Mouse (Mus musculus) liver, embryonic 11.5 days (tissue): ENCODE results near the gene Fgfr2. TPM values are rescaled to one million over a fixed set of nuclear protein-coding genes. Genes with fewer than 3 reads are reported as not detected.

Experiments
- ATAC-seq: fragments of 200-750 bp; cut with Nextera tagmentation; replicated peaks from 2 replicates; pipeline ENCODE4 v1.8.0; 2017; ENCODE audit warnings: moderate number of reproducible peaks, mild to moderate bottlenecking, moderate TSS enrichment, moderate library complexity; ENCODE audit not compliant: low FRiP score
- DNase-seq: peaks from one replicate; pipeline ENCODE4 v3.0.0-alpha.2; 2017; ENCODE audit warnings: low spot score
- H3K27ac ChIP-seq: fragments of 300-500 bp; sonication (generic); 2 replicates; pipeline ENCODE4 v1.5.1; 2014; ENCODE audit warnings: mild to moderate bottlenecking, low read depth, low read length, control low read depth
- H3K27me3 ChIP-seq: fragments of 300-500 bp; sonication (generic); replicated peaks from 2 replicates; pipeline ENCODE4 v1.6.1; 2014; ENCODE audit warnings: low read length, mixed read lengths; ENCODE audit not compliant: control insufficient read depth, insufficient read depth
- H3K36me3 ChIP-seq: fragments of 300-500 bp; sonication (generic); 2 replicates; pipeline ENCODE4 v1.6.1; 2014; ENCODE audit warnings: mild to moderate bottlenecking, low read length, moderate library complexity, mixed read lengths; ENCODE audit not compliant: control insufficient read depth, insufficient read depth
- H3K4me1 ChIP-seq: fragments of 300-500 bp; sonication (generic); replicated peaks from 2 replicates; pipeline ENCODE4 v1.6.1; 2014; ENCODE audit warnings: low read length, mixed read lengths; ENCODE audit not compliant: control insufficient read depth, insufficient read depth
- H3K4me2 ChIP-seq: fragments of 300-500 bp; sonication (generic); 2 replicates; pipeline ENCODE4 v1.6.1; 2014; ENCODE audit warnings: mild to moderate bottlenecking, control low read depth, moderate library complexity
- H3K4me3 ChIP-seq: fragments of 300-500 bp; sonication (generic); 2 replicates; pipeline ENCODE4 v1.5.1; 2014; ENCODE audit warnings: low read depth, low read length, control low read depth
- H3K9ac ChIP-seq: fragments of 300-500 bp; sonication (generic); 2 replicates; pipeline ENCODE4 v1.6.1; 2014; ENCODE audit warnings: low read depth, low read length, control low read depth
- H3K9me3 ChIP-seq: fragments of 300-500 bp; sonication (generic); 2 replicates; pipeline ENCODE4 v1.6.1; 2016; ENCODE audit warnings: low read length, inconsistent platforms, mixed read lengths; ENCODE audit not compliant: control insufficient read depth
- WGBS: fragments of 180-500 bp; shearing (Covaris S2); extraction: QIAGEN DNeasy Blood & Tissue Kit; methylation state at CpG from one replicate; pipeline ENCODE4 v1.1.7; 2014; 5-methylcytosine and 5-hydroxymethylcytosine counted together
- polyA plus RNA-seq: library from polyadenylated mRNA; unstranded; fragments of >200 nt; fragmentation: Nextera tagmentation; extraction: Ambion mirVana; gene quantifications from 2 replicates; pipeline ENCODE4 v1.2.1, GENCODE M21; 2014

Fgfr2 gene
- polyA plus RNA-seq, 1 experiment from 2014 or later: 32.6 TPM

DNA sequence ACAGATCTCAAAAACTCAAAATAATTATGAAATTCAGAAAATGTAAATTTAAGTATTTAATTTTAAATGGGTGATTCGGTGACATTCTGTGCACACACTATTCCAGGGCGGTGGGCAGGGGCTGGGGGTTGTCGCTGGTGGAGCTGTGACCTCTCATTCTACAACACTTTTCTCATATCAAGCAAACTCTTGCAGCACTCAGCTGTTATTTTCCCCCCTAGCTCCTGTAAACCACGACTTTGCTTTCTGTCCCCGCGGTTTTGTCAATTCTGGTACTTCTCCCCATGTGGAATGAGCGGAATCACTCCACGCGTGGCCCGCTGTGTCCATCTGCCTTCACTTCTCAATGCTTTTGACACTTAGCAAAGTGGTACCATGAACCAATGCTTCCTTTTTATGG lies 2549.4 kb downstream of the Fgfr2 start:
- H3K27ac ChIP-seq: no peak overlapping the region
- DNase-seq (no peak), ATAC-seq (no peak)
- no peaks in the 10 kb centered on the region for H3K9me3 ChIP-seq
- 92% methylated on average over 10 of the region's 10 CpGs for WGBS
- no peaks in the 10 kb centered on the region for H3K27me3 ChIP-seq
- H3K36me3 ChIP-seq: no peaks in the 10 kb centered on the region
- H3K4me2 ChIP-seq: no peak overlapping the region
- 0 out of 2 replicates have a peak, but pooled peaks cover 3% of the 10 kb centered on the region for H3K4me1 ChIP-seq
- no peak overlapping the region for H3K4me3 ChIP-seq
- no peak overlapping the region for H3K9ac ChIP-seq

DNA sequence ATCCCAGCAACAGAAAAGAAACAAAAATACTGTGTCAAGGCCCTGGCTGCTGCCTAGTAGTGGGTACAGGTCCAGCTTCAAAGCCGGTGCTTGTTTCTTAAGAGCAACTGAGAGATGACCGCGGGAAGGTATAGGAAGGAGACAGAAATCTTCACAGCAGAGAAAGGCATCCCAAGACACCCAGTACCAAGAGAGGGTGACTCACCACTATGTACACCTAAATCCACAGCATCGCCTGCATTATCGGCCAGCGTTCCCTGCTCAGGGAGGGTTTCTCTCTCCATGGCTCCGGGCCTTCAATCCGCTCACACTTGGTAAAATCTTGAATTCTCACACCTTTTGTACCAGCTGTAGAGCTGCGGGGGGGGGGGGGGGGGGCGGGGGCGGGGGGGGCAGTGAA lies 2550.3 kb downstream of the Fgfr2 start, which contains the start of gene Nsmce4a:
Gene Nsmce4a, minus strand, starts transcription at position 298 of the 400 bp plus-strand sequence.
- H3K27ac ChIP-seq: no peak within 1 kb of the TSS
- 0 out of 2 replicates have a peak, but pooled peaks cover 3% of the 10 kb centered on the region for H3K4me1 ChIP-seq
- WGBS: 62% methylated on average over 11 of the region's 11 CpGs
- H3K9me3 ChIP-seq: no peaks in the 10 kb centered on the region
- H3K4me3 ChIP-seq: no peak within 1 kb of the TSS
- H3K4me2 ChIP-seq: no peak within 1 kb of the TSS
- no peak within 1 kb of the TSS for H3K9ac ChIP-seq
- H3K36me3 ChIP-seq: no peaks in the 10 kb centered on the region
- ATAC-seq: no peak
- no peaks in the 10 kb centered on the region for H3K27me3 ChIP-seq
- DNase-seq: no peak

DNA sequence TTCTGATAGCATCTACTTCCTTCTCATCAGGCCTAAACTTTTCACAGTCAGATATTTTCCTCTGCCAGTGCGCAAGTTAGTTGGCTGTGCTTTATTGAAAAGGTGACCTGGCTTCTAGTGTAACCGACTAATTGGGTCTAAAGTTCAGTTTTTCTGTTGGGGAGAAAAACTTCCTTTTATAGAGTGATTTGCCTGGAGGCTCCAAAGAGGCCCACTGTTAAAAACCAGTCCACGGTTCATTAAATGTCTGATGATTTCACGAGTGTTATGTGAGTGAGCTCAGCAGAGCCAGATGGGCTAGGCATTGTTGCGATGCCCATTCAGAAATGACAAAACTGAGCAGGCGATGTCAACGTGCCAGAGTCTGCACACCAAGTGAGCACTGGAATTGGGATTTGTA lies 2552.7 kb downstream of the Fgfr2 start:
- no peak overlapping the region for H3K9ac ChIP-seq
- no peaks in the 10 kb centered on the region for H3K36me3 ChIP-seq
- no peaks in the 10 kb centered on the region for H3K9me3 ChIP-seq
- no peak for ATAC-seq
- no peak overlapping the region for H3K4me3 ChIP-seq
- DNase-seq: no peak
- H3K27me3 ChIP-seq: no peaks in the 10 kb centered on the region
- H3K27ac ChIP-seq: no peak overlapping the region
- 75% methylated on average over 7 of the region's 7 CpGs for WGBS
- H3K4me1 ChIP-seq: 0 out of 2 replicates have a peak, but pooled peaks cover 3% of the 10 kb centered on the region
- H3K4me2 ChIP-seq: no peak overlapping the region

DNA sequence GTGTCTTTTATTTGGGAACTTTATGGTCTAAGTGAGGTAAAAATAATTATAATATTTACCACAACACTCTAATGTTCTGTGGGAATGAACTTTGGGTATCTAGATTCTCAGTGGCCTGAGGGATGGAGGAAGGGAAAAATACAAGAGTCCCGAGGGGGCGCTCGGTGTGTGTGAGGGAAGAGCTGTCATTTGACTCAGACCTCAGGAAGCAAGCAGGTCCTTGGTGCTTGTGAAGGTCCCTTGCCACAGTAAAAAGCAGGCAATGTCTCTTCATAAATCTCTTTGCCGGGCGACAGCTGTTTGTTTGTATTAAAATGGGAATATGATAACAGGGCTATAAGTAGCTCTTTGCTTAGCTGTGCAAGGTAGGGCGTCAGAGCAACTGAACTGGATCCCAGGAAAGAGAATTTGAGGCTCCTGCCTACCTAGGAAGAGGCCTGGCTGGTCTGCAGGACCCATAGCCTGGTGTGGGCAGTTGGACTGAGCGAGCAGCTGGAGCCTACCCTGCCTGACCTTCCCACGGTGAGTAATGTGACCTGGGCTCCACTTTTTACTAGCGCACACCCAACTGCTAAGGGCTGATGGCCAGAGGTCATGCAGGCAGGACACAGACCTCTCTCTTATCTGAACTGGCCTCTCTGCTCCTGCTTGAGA lies 2554.2 kb downstream of the Fgfr2 start:
- Histone ChIP-seq H3K4me3 (no peak overlapping the region), H3K27me3 (no peaks in the 10 kb centered on the region), H3K4me2 (no peak overlapping the region), H3K36me3 (no peaks in the 10 kb centered on the region), H3K9ac (no peak overlapping the region), H3K9me3 (no peaks in the 10 kb centered on the region), H3K27ac (no peak overlapping the region), H3K4me1 (0 out of 2 replicates have a peak, but pooled peaks cover 6% of the 10 kb centered on the region)
- 0 out of 2 replicates have a peak, but pooled peaks have one; percentile 49 for ATAC-seq
- DNase-seq: no peak
- WGBS: 59% methylated on average over 9 of the region's 9 CpGs

DNA sequence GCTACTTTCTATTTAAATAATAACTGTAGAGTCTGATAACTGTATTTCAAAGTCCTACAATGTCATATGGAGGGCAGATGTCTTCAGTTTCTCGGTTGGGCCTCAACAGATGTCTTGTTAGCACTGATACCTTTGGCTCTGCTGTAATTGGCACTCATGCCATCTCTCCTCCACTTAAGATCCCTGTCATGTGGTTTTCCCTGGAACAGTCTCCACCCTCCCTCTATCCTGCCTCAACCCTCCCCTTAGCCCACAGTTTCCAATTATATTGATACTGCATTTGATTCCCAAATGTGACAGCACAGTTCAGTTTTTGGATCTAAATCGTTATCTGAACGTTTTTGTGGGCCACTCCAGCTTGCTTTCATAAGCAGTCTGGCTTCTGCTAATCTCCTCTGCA lies 2558.6 kb downstream of the Fgfr2 start:
- no peak for ATAC-seq
- 56% methylated on average over 3 of the region's 3 CpGs for WGBS
- DNase-seq: no peak

DNA sequence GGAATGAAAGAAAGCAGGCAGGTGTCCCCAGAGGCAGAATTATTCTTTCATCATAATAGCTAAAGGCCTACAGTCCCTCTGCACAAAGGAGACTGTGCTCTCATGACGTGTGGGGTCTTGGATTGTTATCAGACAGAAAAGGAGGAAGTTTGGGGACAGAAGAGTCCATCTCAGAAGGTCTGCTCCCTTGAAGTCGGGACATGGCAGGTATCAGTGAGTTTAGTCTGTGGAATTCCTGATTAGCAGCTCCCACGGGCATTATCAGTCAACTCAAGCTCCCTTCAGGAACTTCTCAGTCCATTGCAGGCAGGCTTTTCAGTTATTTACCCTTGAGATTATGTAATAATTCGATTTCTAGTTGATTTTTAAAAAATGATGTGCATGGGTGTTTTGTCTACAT lies 2559.3 kb downstream of the Fgfr2 start:
- no peak for DNase-seq
- H3K4me2 ChIP-seq: no peak overlapping the region
- WGBS: 39% methylated on average over 4 of the region's 4 CpGs
- no peaks in the 10 kb centered on the region for H3K36me3 ChIP-seq
- no peaks in the 10 kb centered on the region for H3K27me3 ChIP-seq
- H3K4me1 ChIP-seq: peaks cover 4% of the 10 kb centered on the region; the same call in 1 of the 2 replicates
- H3K9me3 ChIP-seq: no peaks in the 10 kb centered on the region
- H3K9ac ChIP-seq: no peak overlapping the region
- ATAC-seq: no peak
- H3K4me3 ChIP-seq: no peak overlapping the region
- H3K27ac ChIP-seq: no peak overlapping the region

More for the DNA sequence above, 2558.6 kb downstream of the Fgfr2 start:
- Histone ChIP-seq H3K9ac (no peak overlapping the region), H3K9me3 (no peaks in the 10 kb centered on the region), H3K27ac (no peak overlapping the region), H3K27me3 (no peaks in the 10 kb centered on the region), H3K4me3 (no peak overlapping the region), H3K4me2 (no peak overlapping the region), H3K36me3 (no peaks in the 10 kb centered on the region), H3K4me1 (peaks cover 6% of the 10 kb centered on the region; the same call in 1 of the 2 replicates)

DNA sequence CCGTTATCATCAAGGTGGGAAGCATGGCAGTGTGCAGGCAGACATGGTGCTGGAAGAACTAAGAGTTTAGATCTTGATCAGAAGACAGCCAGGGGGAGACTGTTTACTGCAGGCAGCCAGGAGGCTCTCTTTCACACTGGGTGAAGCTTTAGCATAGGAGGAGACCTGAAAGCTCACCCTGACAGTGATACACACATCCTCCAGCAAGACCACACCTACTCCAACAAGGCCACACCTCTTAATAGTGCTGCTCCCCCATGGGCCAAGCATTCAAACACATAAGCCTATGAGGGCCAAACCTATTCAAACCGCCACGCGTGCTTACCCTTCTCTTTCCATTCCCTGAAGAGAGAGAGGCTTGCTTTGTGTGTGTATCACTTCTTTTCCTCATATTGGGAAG lies 2559.9 kb downstream of the Fgfr2 start:
- WGBS: 93% methylated on average over 4 of the region's 4 CpGs
- Histone ChIP-seq H3K9me3 (no peaks in the 10 kb centered on the region), H3K4me1 (peaks cover 3% of the 10 kb centered on the region; the same call in 1 of the 2 replicates), H3K27me3 (no peaks in the 10 kb centered on the region), H3K36me3 (no peaks in the 10 kb centered on the region), H3K9ac (no peak overlapping the region), H3K4me2 (no peak overlapping the region), H3K4me3 (no peak overlapping the region), H3K27ac (no peak overlapping the region)
- ATAC-seq (peak; percentile 59; the same call in 1 of the 2 replicates), DNase-seq (no peak)

DNA sequence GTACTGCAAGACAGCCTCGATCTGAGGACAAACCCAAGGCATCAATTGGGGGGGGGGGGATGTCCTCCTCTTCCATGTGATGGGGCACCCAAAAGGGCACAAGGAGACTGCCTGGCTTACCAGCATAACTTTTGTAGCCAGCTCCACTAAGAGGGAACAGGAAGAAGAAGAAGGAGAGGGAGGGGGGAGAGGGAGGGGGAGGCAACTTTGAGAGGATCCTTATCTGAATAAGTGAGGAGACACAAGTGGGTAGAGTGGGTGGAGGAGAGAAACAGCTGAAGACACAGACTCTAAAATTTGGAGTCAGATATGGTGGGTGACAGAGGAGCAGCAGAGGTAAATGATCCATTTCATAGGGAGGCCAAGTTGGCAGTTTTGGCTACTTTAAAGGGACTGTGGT lies 2562.2 kb downstream of the Fgfr2 start:
- Histone ChIP-seq H3K36me3 (no peaks in the 10 kb centered on the region), H3K4me1 (peaks cover 3% of the 10 kb centered on the region; the same call in 1 of the 2 replicates), H3K9ac (no peak overlapping the region), H3K4me2 (no peak overlapping the region), H3K27ac (no peak overlapping the region), H3K9me3 (no peaks in the 10 kb centered on the region), H3K27me3 (no peaks in the 10 kb centered on the region), H3K4me3 (no peak overlapping the region)
- WGBS: 54% methylated on average over 1 of the region's 1 CpGs
- ATAC-seq (peak; percentile 79), DNase-seq (no peak)

DNA sequence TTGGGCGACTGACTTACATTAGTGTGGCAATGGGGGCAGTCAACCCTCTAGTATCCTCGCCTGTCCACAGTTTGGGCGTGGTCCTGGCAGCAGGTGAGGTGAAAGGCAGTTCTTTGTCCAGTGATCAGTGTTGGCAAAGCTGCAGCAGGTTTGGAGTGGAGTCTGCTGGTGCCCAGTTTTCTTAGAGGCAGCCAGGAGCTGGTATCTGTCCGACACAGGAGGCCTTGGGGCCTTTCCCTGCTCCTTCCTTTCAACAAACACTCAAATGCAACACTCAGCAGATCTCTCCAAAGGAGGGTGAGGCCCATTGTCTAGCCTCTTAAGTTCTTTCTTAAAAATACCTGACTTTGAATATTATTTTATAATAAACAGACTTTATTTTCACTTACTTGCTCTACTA lies 2564.6 kb downstream of the Fgfr2 start:
- H3K9me3 ChIP-seq: no peaks in the 10 kb centered on the region
- no peaks in the 10 kb centered on the region for H3K27me3 ChIP-seq
- H3K4me1 ChIP-seq: no peaks in the 10 kb centered on the region; the same call in 1 of the 2 replicates
- no peak overlapping the region for H3K4me2 ChIP-seq
- no peak overlapping the region for H3K4me3 ChIP-seq
- H3K27ac ChIP-seq: no peak overlapping the region
- no peak overlapping the region for H3K9ac ChIP-seq
- DNase-seq (no peak), ATAC-seq (no peak)
- WGBS: 71% methylated on average over 4 of the region's 4 CpGs
- no peaks in the 10 kb centered on the region for H3K36me3 ChIP-seq
